Mouse (Mus musculus): ENCODE data around the gene Mlycd. TPM values are rescaled to one million over a fixed set of nuclear protein-coding genes. Genes with fewer than 3 reads are reported as not detected.

Mlycd gene
- polyA plus RNA-seq, 1 experiment = 30.5 TPM

DNA sequence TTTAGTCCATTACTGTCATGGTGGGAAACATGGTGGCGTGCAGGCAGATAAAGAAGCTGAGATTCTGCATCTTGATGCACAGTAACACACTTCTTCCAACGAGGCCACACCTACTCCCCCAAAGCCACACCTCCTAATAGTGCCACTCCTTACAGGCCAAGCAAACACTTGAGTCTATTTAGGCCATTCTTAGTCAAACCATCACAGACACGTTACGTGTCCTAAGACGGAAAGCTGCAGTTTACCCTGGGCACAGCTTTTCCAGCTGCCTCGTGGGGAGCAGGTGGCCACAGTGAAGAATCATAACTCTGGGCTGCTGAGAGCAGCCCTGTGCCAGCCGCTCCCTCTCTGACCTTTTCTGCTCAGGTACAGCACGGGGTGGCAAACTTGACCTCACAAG, 13.6 kb downstream of the Mlycd start:
- TF ChIP-seq POLR2A (IDR thresholded peaks at IDR 0.05; ENCODE audit: borderline replicate concordance, insufficient read depth, low read length) (no peak), CTCF (IDR thresholded peaks at IDR 0.05; ENCODE audit: borderline replicate concordance, insufficient read depth, low read depth, low read length) (no peak)
- no peaks in the 10 kb centered on the region for H3K27me3 ChIP-seq (ENCODE audit: control insufficient read depth, insufficient read depth, low read length)
- DNase-seq = no peak
- H3K4me1 ChIP-seq (ENCODE audit: control insufficient read depth, insufficient read depth, low read length) = peaks cover 4% of the 10 kb centered on the region; the same call in 1 of the 2 replicates
- H3K4me3 ChIP-seq (replicated peaks; ENCODE audit: insufficient read depth, low read depth, low read length) = no peak overlapping the region
- 88% methylated on average over 8 of the region's 8 CpGs for WGBS
- H3K27ac ChIP-seq (ENCODE audit: insufficient read depth, low read length) = no peak overlapping the region

DNA sequence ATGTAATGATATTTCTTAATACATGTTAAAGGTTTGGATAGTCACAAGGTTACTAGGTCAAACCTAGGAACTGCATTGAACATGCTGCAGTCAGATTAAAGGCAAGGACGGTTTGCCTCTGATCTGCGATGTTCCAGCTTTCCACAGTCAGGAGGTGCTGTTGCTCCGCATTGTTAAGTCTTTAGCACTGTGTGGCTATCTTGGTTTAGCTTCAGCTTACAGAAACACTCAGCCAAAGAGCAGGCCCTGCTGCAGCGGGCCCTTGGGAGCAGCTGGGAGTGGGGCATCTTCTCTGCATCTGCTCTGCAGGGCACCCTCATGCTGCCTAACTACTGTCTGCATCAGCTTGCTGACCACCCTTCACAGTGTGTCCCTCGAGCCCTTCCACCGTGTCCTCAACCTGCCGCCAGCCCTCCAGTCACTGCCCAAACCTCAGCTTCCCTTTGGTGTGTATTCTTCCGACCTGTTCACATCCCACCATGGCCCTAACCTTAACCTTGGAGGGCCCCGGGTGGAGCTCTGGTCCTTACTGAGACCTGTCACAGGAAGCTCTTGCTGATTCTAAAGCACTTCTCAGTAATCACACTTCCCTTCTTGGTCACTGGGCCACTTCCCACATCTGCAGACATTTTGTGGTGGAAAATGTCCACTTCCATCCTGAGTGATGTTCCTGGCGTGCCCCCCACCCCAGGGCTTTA, 17.5 kb downstream of the Mlycd start:
- 60% methylated on average over 10 of the region's 10 CpGs for WGBS
- H3K4me1 ChIP-seq (ENCODE audit: control insufficient read depth, insufficient read depth, low read length) = peaks cover 4% of the 10 kb centered on the region; the same call in 1 of the 2 replicates
- no peaks in the 10 kb centered on the region for H3K27me3 ChIP-seq (ENCODE audit: control insufficient read depth, insufficient read depth, low read length)
- DNase-seq = no peak
- no peak overlapping the region for H3K27ac ChIP-seq (ENCODE audit: insufficient read depth, low read length)
- no peak overlapping the region for H3K4me3 ChIP-seq (replicated peaks; ENCODE audit: insufficient read depth, low read depth, low read length)
- TF ChIP-seq CTCF (IDR thresholded peaks at IDR 0.05; ENCODE audit: borderline replicate concordance, insufficient read depth, low read depth, low read length) (no peak), POLR2A (IDR thresholded peaks at IDR 0.05; ENCODE audit: borderline replicate concordance, insufficient read depth, low read length) (no peak)

DNA sequence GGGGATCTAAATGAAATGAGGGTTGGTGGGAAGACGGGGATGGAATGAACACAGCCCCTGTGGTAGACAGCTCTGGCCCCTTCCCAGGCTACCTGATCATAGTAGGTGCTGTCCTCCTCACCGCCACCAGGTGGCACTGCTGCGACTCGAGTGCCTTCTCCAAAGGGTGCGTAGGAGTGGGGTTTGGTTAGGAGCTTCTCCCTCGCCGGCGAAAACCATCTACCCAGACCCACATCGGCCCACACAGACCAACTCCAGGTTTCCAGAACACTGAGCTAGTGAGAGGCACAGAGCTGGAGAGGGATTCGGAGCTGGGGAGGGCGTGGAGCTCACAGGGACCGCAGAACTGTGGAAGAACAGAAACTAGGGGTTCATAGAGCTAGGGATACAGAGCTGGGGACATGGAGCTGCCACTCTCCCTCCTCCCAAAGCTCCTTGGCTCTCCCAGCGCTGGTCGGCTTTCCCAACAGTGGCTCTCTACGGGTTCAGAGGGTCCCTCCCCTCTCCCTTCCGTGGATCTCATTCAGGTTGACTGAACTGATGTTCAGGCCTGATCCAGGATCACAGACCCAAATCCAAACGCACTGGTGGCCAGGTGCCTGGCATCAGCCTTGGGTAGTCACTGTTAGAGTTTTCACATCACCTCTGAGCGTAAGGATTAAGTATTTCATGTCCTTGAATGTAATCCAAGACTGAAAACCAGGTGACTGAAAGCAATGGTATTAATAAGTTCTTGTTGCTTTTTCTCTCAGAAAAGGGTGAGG, 18.2 kb downstream of the Mlycd start:
- no peak for TF ChIP-seq POLR2A (IDR thresholded peaks at IDR 0.05; ENCODE audit: borderline replicate concordance, insufficient read depth, low read length)
- TF ChIP-seq CTCF (IDR thresholded peaks at IDR 0.05; ENCODE audit: borderline replicate concordance, insufficient read depth, low read depth, low read length) = peak; percentile 96
- no peak overlapping the region for H3K27ac ChIP-seq (ENCODE audit: insufficient read depth, low read length)
- peaks cover 4% of the 10 kb centered on the region; the same call in 1 of the 2 replicates for H3K4me1 ChIP-seq (ENCODE audit: control insufficient read depth, insufficient read depth, low read length)
- WGBS = 11% methylated on average over 18 of the region's 18 CpGs
- DNase-seq = peak; percentile 65 to 81
- H3K27me3 ChIP-seq (ENCODE audit: control insufficient read depth, insufficient read depth, low read length) = no peaks in the 10 kb centered on the region
- peak overlapping the region; percentile 64 for H3K4me3 ChIP-seq (replicated peaks; ENCODE audit: insufficient read depth, low read depth, low read length)

DNA sequence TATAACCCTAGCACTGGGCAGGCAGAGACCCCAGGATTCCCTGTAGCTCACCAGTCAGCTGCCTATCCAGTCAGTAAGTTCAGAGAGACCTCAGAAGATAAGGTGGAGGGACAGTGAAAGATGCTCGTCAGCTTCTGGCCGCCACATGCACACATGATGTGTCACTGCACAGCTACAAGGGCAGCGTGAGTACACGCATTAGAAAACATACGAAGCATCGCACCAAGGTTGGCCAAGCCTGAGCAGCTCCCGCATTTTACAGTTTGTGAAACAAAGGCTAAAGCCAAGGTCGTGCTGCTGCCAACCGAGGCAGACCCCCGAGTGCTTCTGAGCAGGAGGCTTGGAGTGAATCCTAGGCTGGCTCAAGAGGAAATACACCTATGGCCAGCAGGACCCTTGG, 18.9 kb downstream of the Mlycd start:
- DNase-seq = no peak
- Histone ChIP-seq H3K4me1 (ENCODE audit: control insufficient read depth, insufficient read depth, low read length) (peaks cover 4% of the 10 kb centered on the region; the same call in 1 of the 2 replicates), H3K27ac (ENCODE audit: insufficient read depth, low read length) (no peak overlapping the region), H3K27me3 (ENCODE audit: control insufficient read depth, insufficient read depth, low read length) (no peaks in the 10 kb centered on the region), H3K4me3 (replicated peaks; ENCODE audit: insufficient read depth, low read depth, low read length) (no peak overlapping the region)
- no peak for TF ChIP-seq CTCF (IDR thresholded peaks at IDR 0.05; ENCODE audit: borderline replicate concordance, insufficient read depth, low read depth, low read length)
- 59% methylated on average over 10 of the region's 10 CpGs for WGBS

DNA sequence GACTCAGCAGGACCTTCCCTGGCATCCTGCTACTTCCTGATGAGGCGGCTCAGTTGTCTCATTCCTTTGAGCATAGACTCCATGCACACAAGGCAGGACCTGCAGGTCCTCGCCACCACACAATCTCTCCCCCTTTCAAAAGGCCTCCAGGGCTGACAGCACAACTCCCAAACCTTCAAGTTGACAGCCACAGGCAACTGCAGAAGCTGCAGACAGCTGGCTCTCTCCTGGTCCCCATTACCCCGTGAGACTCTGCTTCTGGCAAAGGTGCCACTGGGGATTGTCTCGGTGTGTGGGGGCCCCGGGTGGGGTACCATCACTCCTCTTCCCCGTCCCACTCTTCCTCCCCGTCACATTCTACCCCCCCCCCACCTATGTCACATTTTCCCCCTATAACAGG, 25.6 kb downstream of the Mlycd start:
- Histone ChIP-seq H3K27ac (ENCODE audit: insufficient read depth, low read length) (no peak overlapping the region), H3K4me1 (ENCODE audit: control insufficient read depth, insufficient read depth, low read length) (peaks cover 34% of the 10 kb centered on the region), H3K4me3 (replicated peaks; ENCODE audit: insufficient read depth, low read depth, low read length) (no peak overlapping the region), H3K27me3 (ENCODE audit: control insufficient read depth, insufficient read depth, low read length) (no peaks in the 10 kb centered on the region)
- WGBS = 67% methylated on average over 7 of the region's 7 CpGs
- no peak for DNase-seq
- TF ChIP-seq CTCF (IDR thresholded peaks at IDR 0.05; ENCODE audit: borderline replicate concordance, insufficient read depth, low read depth, low read length) (no peak), POLR2A (IDR thresholded peaks at IDR 0.05; ENCODE audit: borderline replicate concordance, insufficient read depth, low read length) (no peak)

DNA sequence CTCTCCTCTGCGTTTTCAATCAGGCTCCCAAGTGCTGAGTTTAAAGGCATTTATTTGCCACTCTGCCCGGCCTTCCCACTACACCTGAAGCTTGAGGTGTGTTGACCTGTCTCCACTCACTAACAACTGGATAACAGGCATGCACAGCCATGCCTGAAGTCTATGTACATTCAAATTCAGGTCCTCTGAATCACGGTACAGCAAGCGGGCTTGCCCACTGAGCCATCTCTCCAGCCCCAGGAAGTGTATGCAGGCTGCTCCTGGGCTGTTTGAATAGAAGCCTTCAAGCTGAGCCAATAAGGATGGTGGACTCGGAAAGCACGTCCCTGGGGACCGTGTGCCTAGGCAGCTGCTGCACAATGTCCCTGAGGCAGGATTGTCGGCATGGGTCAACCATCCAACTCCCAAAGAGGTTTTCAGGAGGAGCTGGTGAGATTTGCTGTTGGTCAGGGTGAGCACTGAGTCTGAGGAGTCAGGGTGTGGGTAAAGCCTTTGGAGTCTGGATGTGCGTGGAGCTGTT, 27.0 kb downstream of the Mlycd start:
- DNase-seq = no peak
- WGBS = 57% methylated on average over 9 of the region's 9 CpGs
- TF ChIP-seq CTCF (IDR thresholded peaks at IDR 0.05; ENCODE audit: borderline replicate concordance, insufficient read depth, low read depth, low read length) (no peak), POLR2A (IDR thresholded peaks at IDR 0.05; ENCODE audit: borderline replicate concordance, insufficient read depth, low read length) (no peak)
- Histone ChIP-seq H3K4me1 (ENCODE audit: control insufficient read depth, insufficient read depth, low read length) (peaks cover 34% of the 10 kb centered on the region), H3K4me3 (replicated peaks; ENCODE audit: insufficient read depth, low read depth, low read length) (no peak overlapping the region), H3K27me3 (ENCODE audit: control insufficient read depth, insufficient read depth, low read length) (no peaks in the 10 kb centered on the region), H3K27ac (ENCODE audit: insufficient read depth, low read length) (no peak overlapping the region)

DNA sequence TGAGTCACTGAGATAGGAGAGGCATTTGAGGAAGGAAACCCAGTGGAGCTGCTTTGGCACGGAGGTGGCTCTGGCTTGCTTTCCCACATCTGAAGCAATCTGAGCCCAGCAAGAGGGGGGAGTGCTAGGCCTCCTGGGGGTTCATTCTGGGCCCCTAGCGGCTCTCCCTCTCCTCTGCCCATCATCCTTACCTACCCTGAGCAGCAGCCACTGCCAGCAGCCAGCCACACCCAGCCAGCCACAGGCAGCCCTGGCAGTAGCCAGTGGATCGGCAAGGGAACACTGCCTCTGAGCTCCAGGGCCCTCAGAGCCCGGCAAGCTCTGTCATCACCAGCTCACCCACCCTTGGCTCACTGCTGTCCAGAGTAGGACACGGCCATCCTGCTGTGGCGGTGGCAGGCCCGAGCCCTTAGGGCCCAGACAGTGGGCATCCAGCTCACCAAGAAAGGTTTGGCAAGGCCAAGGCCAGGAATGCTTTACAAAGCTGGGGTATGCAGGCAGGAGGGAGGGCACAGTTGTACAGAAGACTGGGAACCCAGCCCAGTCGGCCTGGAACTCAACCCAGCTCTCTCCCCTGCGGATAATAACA, 27.5 kb downstream of the Mlycd start:
- no peak for TF ChIP-seq CTCF (IDR thresholded peaks at IDR 0.05; ENCODE audit: borderline replicate concordance, insufficient read depth, low read depth, low read length)
- no peak for TF ChIP-seq POLR2A (IDR thresholded peaks at IDR 0.05; ENCODE audit: borderline replicate concordance, insufficient read depth, low read length)
- no peak for DNase-seq
- Histone ChIP-seq H3K27me3 (ENCODE audit: control insufficient read depth, insufficient read depth, low read length) (no peaks in the 10 kb centered on the region), H3K27ac (ENCODE audit: insufficient read depth, low read length) (no peak overlapping the region), H3K4me3 (replicated peaks; ENCODE audit: insufficient read depth, low read depth, low read length) (no peak overlapping the region), H3K4me1 (ENCODE audit: control insufficient read depth, insufficient read depth, low read length) (peaks cover 34% of the 10 kb centered on the region)
- WGBS = 24% methylated on average over 9 of the region's 9 CpGs

All from cerebellum, adult 2 months (tissue).